In genomic region chr11:53457372-53457954, GRCm38 (mm10) we compare ENCODE assay signal across 8 mouse cellular contexts. TPM values are rescaled to one million over a fixed set of nuclear protein-coding genes. Genes with fewer than 3 reads are reported as not detected.
DNase-seq lines count a peak whose midpoint lies in the region; ATAC-seq and TF ChIP-seq lines count a peak whose summit lies in the region.

No protein-coding gene starts in this region.

- intact Hi-C loops in gastrocnemius, postnatal 36 days (cut with DNase I) = no loop called here

- H3K27ac ChIP-seq in spleen, adult 2 months (ENCODE audit: insufficient read depth, low read length) = no peak overlapping the region
- peak overlapping the region; percentile 75 for H3K27ac ChIP-seq in forebrain, embryonic 10.5 days
- no peak overlapping the region for H3K27ac ChIP-seq in limb, embryonic 11.5 days (replicated peaks; ENCODE audit: low read depth, low read length)
- no peak overlapping the region for H3K27ac ChIP-seq in neural tube, embryonic 13.5 days (replicated peaks)

- TF ChIP-seq CTCF in spleen, adult 2 months (IDR thresholded peaks at IDR 0.05; ENCODE audit: extremely low read depth, insufficient read depth, insufficient read length, insufficient replicate concordance) = no peak

- WGBS in spleen, adult 2 months = 26% methylated on average over 29 of the region's 29 CpGs
- WGBS in forebrain, embryonic 10.5 days = 5% methylated on average over 29 of the region's 29 CpGs
- 2% methylated on average over 29 of the region's 29 CpGs for WGBS in limb, embryonic 11.5 days
- 5% methylated on average over 29 of the region's 29 CpGs for WGBS in neural tube, embryonic 13.5 days

- DNase-seq in spleen, adult 2 months (ENCODE audit: low read depth in 1 of 2, low spot score in 2 of 2) = no peak
- no peak for DNase-seq in spleen, postnatal 10 days (ENCODE audit: low spot score in 2 of 2)
- DNase-seq in forebrain, embryonic 10.5 days (ENCODE audit: extremely low spot score, low spot score) = no peak
- peak; percentile 55 for DNase-seq in limb, embryonic 11.5 days (ENCODE audit: low spot score)
- no peak for DNase-seq in cerebellum, adult 9-11 months
- no peak for DNase-seq in right cerebral cortex, postnatal 36 days (ENCODE audit: low spot score in 2 of 2)
- no peak for DNase-seq in gastrocnemius, postnatal 36 days

- H3K9me3 ChIP-seq in forebrain, embryonic 10.5 days = no peaks in the 10 kb centered on the region
- H3K9me3 ChIP-seq in limb, embryonic 11.5 days (ENCODE audit: control insufficient read depth, low read length) = no peaks in the 10 kb centered on the region
- H3K9me3 ChIP-seq in neural tube, embryonic 13.5 days = no peaks in the 10 kb centered on the region

- peaks cover 9% of the 10 kb centered on the region for H3K27me3 ChIP-seq in spleen, adult 2 months (ENCODE audit: control insufficient read depth, insufficient read depth, low read length)
- H3K27me3 ChIP-seq in forebrain, embryonic 10.5 days (ENCODE audit: poor library complexity, severe bottlenecking) = peaks cover 78% of the 10 kb centered on the region
- peaks cover 7% of the 10 kb centered on the region; the same call in 1 of the 2 replicates for H3K27me3 ChIP-seq in limb, embryonic 11.5 days (ENCODE audit: control insufficient read depth, insufficient read depth, low read length)
- H3K27me3 ChIP-seq in neural tube, embryonic 13.5 days = peaks cover 83% of the 10 kb centered on the region

- peak; percentile 27; the same call in 1 of the 2 replicates for ATAC-seq in limb, embryonic 11.5 days (ENCODE audit: insufficient number of reproducible peaks, low FRiP score, low TSS enrichment, low read depth)
- 0 out of 2 replicates have a peak, but pooled peaks have one; percentile 13 for ATAC-seq in neural tube, embryonic 13.5 days (ENCODE audit: low read depth)

- peak overlapping the region; percentile 68 for H3K9ac ChIP-seq in limb, embryonic 11.5 days (ENCODE audit: low read length)
- peak overlapping the region; percentile 68 for H3K9ac ChIP-seq in neural tube, embryonic 13.5 days

- H3K36me3 ChIP-seq in spleen, adult 2 months (ENCODE audit: control insufficient read depth, insufficient read depth, low read length) = no peaks in the 10 kb centered on the region
- no peaks in the 10 kb centered on the region for H3K36me3 ChIP-seq in forebrain, embryonic 10.5 days (replicated peaks)
- H3K36me3 ChIP-seq in limb, embryonic 11.5 days (ENCODE audit: control insufficient read depth, insufficient read depth, low read length) = no peaks in the 10 kb centered on the region
- H3K36me3 ChIP-seq in neural tube, embryonic 13.5 days = no peaks in the 10 kb centered on the region

- peak overlapping the region; percentile 82 for H3K4me2 ChIP-seq in limb, embryonic 11.5 days (ENCODE audit: low read depth, severe bottlenecking)
- H3K4me2 ChIP-seq in neural tube, embryonic 13.5 days = peak overlapping the region; percentile 65

- H3K4me3 ChIP-seq in spleen, adult 2 months (ENCODE audit: extremely low read depth, insufficient read depth, insufficient read length) = peak overlapping the region; percentile 48; the same call in 1 of the 2 replicates
- peak overlapping the region; percentile 60 for H3K4me3 ChIP-seq in forebrain, embryonic 10.5 days
- H3K4me3 ChIP-seq in limb, embryonic 11.5 days (ENCODE audit: low read depth, low read length) = peak overlapping the region; percentile 54
- H3K4me3 ChIP-seq in neural tube, embryonic 13.5 days = peak overlapping the region; percentile 37

- no peak for TF ChIP-seq POLR2A in spleen, adult 2 months (IDR thresholded peaks at IDR 0.05; ENCODE audit: low read depth, low read length)

- H3K4me1 ChIP-seq in spleen, adult 2 months (ENCODE audit: control insufficient read depth, insufficient read depth, insufficient read length) = peaks cover 5% of the 10 kb centered on the region
- peaks cover 23% of the 10 kb centered on the region for H3K4me1 ChIP-seq in forebrain, embryonic 10.5 days
- no peaks in the 10 kb centered on the region for H3K4me1 ChIP-seq in limb, embryonic 11.5 days (ENCODE audit: control insufficient read depth, insufficient read depth, low read length)
- peaks cover 10% of the 10 kb centered on the region for H3K4me1 ChIP-seq in neural tube, embryonic 13.5 days (replicated peaks)

RNA-seq across cellular contexts. Expression of gene Shroom1, which starts 0.5 kb away (rescaled TPM):
- 0.35 and 0.39 TPM in 2 replicates for polyA plus RNA-seq in spleen, adult 2 months (2012; rRNA removed)
- polyA plus RNA-seq in forebrain, embryonic 10.5 days (2016; fragmentation: Nextera tagmentation; extraction: Ambion mirVana) = 1.2 and 1.7 TPM in 2 replicates
- polyA plus RNA-seq in limb, embryonic 11.5 days (2014; fragmentation: Nextera tagmentation; extraction: Ambion mirVana) = 4.6 and 4.7 TPM in 2 replicates
- polyA plus RNA-seq in neural tube, embryonic 13.5 days (2015; fragmentation: Nextera tagmentation; extraction: Ambion mirVana) = 1.9 and 3.5 TPM in 2 replicates
- under 1 TPM; 0.38 to 0.59 TPM for total RNA-seq in gastrocnemius, postnatal 36 days (2021)

RNA-seq across cellular contexts. Expression of gene Gm10447, which starts 0.6 kb away (rescaled TPM):
- 0.04 TPM in 1 of 2 replicates, not detected in the other for polyA plus RNA-seq in spleen, adult 2 months (2012; rRNA removed)
- not detected in 2 replicates for polyA plus RNA-seq in forebrain, embryonic 10.5 days (2016; fragmentation: Nextera tagmentation; extraction: Ambion mirVana)
- 0.08 TPM in 1 of 2 replicates, not detected in the other for polyA plus RNA-seq in limb, embryonic 11.5 days (2014; fragmentation: Nextera tagmentation; extraction: Ambion mirVana)
- not detected in 2 replicates for polyA plus RNA-seq in neural tube, embryonic 13.5 days (2015; fragmentation: Nextera tagmentation; extraction: Ambion mirVana)
- not detected for total RNA-seq in gastrocnemius, postnatal 36 days (2021)

RNA-seq across cellular contexts. Expression of gene Gm9837, which starts 12.8 kb away (rescaled TPM):
- polyA plus RNA-seq in spleen, adult 2 months (2012; rRNA removed) = not detected in 2 replicates
- polyA plus RNA-seq in forebrain, embryonic 10.5 days (2016; fragmentation: Nextera tagmentation; extraction: Ambion mirVana) = not detected in 2 replicates
- polyA plus RNA-seq in limb, embryonic 11.5 days (2014; fragmentation: Nextera tagmentation; extraction: Ambion mirVana) = not detected in 2 replicates
- not detected in 2 replicates for polyA plus RNA-seq in neural tube, embryonic 13.5 days (2015; fragmentation: Nextera tagmentation; extraction: Ambion mirVana)
- not detected for total RNA-seq in gastrocnemius, postnatal 36 days (2021)

RNA-seq across cellular contexts. Expression of gene Gm9945, which starts 22.5 kb away (rescaled TPM):
- not detected in 2 replicates for polyA plus RNA-seq in spleen, adult 2 months (2012; rRNA removed)
- 0.30 TPM in 1 of 2 replicates, not detected in the other for polyA plus RNA-seq in forebrain, embryonic 10.5 days (2016; fragmentation: Nextera tagmentation; extraction: Ambion mirVana)
- not detected in 2 replicates for polyA plus RNA-seq in limb, embryonic 11.5 days (2014; fragmentation: Nextera tagmentation; extraction: Ambion mirVana)
- not detected in 2 replicates for polyA plus RNA-seq in neural tube, embryonic 13.5 days (2015; fragmentation: Nextera tagmentation; extraction: Ambion mirVana)
- not detected for total RNA-seq in gastrocnemius, postnatal 36 days (2021)

RNA-seq across cellular contexts. Expression of gene Sowaha, which starts 22.6 kb away (rescaled TPM):
- 10.6 and 13.9 TPM in 2 replicates for polyA plus RNA-seq in spleen, adult 2 months (2012; rRNA removed)
- polyA plus RNA-seq in forebrain, embryonic 10.5 days (2016; fragmentation: Nextera tagmentation; extraction: Ambion mirVana) = 0.46 and 0.97 TPM in 2 replicates
- polyA plus RNA-seq in limb, embryonic 11.5 days (2014; fragmentation: Nextera tagmentation; extraction: Ambion mirVana) = 0.08 and 0.20 TPM in 2 replicates
- polyA plus RNA-seq in neural tube, embryonic 13.5 days (2015; fragmentation: Nextera tagmentation; extraction: Ambion mirVana) = 0.21 and 0.27 TPM in 2 replicates
- under 1 TPM; 0.08 to 0.12 TPM for total RNA-seq in gastrocnemius, postnatal 36 days (2021)
